Mouse (Mus musculus) myocyte (in vitro differentiated cells): ENCODE measurements around the gene R3hcc1l. TPM values are rescaled to one million over a fixed set of nuclear protein-coding genes. Genes with fewer than 3 reads are reported as not detected.

Experiments used
- H3K27me3 ChIP-seq: one replicate; pipeline ENCODE4 v1.6.1; 2011; ENCODE audit not compliant: control insufficient read depth, insufficient read depth, insufficient read length
- H3K36me3 ChIP-seq: one replicate; pipeline ENCODE4 v1.6.1; 2011; ENCODE audit not compliant: control insufficient read depth, insufficient read depth
- H3K4me2 ChIP-seq: one replicate; pipeline ENCODE4 v1.6.1; 2011; ENCODE audit warnings: low read depth, control low read depth
- H3K4me3 ChIP-seq: one replicate; pipeline ENCODE4 v1.5.1; 2011; ENCODE audit warnings: mild to moderate bottlenecking, control low read depth, moderate library complexity
- H3K79me2 ChIP-seq: one replicate; pipeline ENCODE4 v1.6.1; 2011; ENCODE audit not compliant: control insufficient read depth, insufficient read depth
- H3ac ChIP-seq: one replicate; pipeline ENCODE4 v1.6.1; 2011; ENCODE audit not compliant: control insufficient read depth, insufficient read length
- CEBPB ChIP-seq: IDR thresholded peaks from 2 replicates; pipeline ENCODE4 v1.6.1; 2011; ENCODE audit warnings: mild to moderate bottlenecking, moderate library complexity; ENCODE audit not compliant: poor library complexity, insufficient read depth, severe bottlenecking
- E2F4 ChIP-seq: IDR thresholded peaks from one replicate; pipeline ENCODE4 v1.6.1; 2011; ENCODE audit warnings: mild to moderate bottlenecking, control low read depth, moderate library complexity; ENCODE audit not compliant: insufficient read depth
- MAX ChIP-seq: IDR thresholded peaks from one replicate; pipeline ENCODE4 v1.6.1; 2011; ENCODE audit warnings: low read depth, mild to moderate bottlenecking, control low read depth
- MYOD1 ChIP-seq, 3 experiments: IDR thresholded peaks; one replicate each; pipeline ENCODE4 v1.6.1; 2011; ENCODE audit warnings: control low read depth in 2 of 3, low read depth in 2 of 3, mild to moderate bottlenecking in 2 of 3, moderate library complexity in 1 of 3; ENCODE audit not compliant: insufficient read length in 2 of 3, control insufficient read depth in 1 of 3
- MYOG ChIP-seq, 3 experiments: IDR thresholded peaks; one replicate each; pipeline ENCODE4 v1.6.1; 2011; ENCODE audit warnings: control low read depth in 2 of 3, low read depth in 2 of 3, mild to moderate bottlenecking in 2 of 3; ENCODE audit not compliant: insufficient read length in 2 of 3, control insufficient read depth in 1 of 3, insufficient read depth in 1 of 3
- POLR2A ChIP-seq: IDR thresholded peaks from one replicate; pipeline ENCODE4 v1.6.1; 2011; ENCODE audit warnings: low read depth, mild to moderate bottlenecking, control low read depth, moderate library complexity; ENCODE audit not compliant: insufficient read length
- POLR2AphosphoS2 ChIP-seq: IDR thresholded peaks from one replicate; pipeline ENCODE4 v1.6.1; 2011; ENCODE audit warnings: low read depth, control low read depth; ENCODE audit not compliant: insufficient read length
- REST ChIP-seq: IDR thresholded peaks from one replicate; pipeline ENCODE4 v1.6.1; 2011; ENCODE audit warnings: mild to moderate bottlenecking, control low read depth, moderate library complexity; ENCODE audit not compliant: insufficient read depth, insufficient read length
- SRF ChIP-seq: IDR thresholded peaks from one replicate; pipeline ENCODE4 v1.6.1; 2011; ENCODE audit warnings: low read depth; ENCODE audit not compliant: control insufficient read depth, insufficient read length
- TCF12 ChIP-seq: IDR thresholded peaks from one replicate; pipeline ENCODE4 v1.6.1; 2011; ENCODE audit warnings: mild to moderate bottlenecking, control low read depth; ENCODE audit not compliant: poor library complexity, insufficient read depth, severe bottlenecking
- TCF3 ChIP-seq: IDR thresholded peaks from one replicate; pipeline ENCODE4 v1.6.1; 2011; ENCODE audit warnings: low read depth, control low read depth; ENCODE audit not compliant: insufficient read length
- USF1 ChIP-seq: IDR thresholded peaks from one replicate; pipeline ENCODE4 v1.6.1; 2011; ENCODE audit warnings: low read depth, mild to moderate bottlenecking, control low read depth, moderate library complexity
- polyA plus RNA-seq: library from polyadenylated mRNA; unstranded; fragments of >200 nt; fragmentation: generic; extraction: Trizol; gene quantifications from one replicate; pipeline ENCODE4 v1.2.1, GENCODE M21; 2012; ENCODE audit warnings: missing spikeins

The R3hcc1l gene
- polyA plus RNA-seq = 3.8 TPM

DNA sequence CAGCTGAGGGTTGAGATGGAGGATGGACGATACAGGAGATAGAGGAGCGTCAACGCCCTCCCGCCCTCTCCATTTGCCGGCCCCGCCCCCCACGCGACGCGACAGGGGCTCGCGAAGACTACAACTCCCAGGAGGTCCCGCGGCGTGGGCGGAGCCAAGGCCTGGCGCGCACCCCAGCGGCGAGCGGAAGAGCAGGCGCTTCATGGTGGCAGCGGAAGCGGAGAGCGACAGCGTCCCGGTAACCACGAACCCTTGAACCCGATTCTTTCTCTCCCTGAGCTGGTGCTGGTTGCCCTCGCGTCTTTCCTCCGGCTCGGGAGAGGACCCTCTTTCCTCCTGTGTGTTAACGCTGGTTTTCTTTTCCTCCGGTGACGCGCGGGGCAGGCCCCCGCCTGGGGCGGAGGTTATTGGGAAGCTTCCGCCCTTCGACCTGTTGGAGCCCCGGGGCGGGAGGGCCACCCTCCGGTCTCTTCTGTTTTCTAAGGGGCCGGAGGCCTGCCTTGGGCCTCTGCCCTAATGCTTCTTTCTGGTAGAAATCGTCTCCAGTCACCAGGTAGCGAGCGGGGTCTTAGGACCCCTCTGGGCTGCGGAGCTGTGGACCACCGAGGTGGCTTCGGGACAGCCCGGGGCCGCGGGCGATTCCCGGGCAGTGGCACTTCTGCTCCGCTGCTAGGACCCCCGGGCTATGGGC is at the start of gene R3hcc1l:
Gene R3hcc1l, plus strand, starts transcription at position 140 of the 691 bp plus-strand sequence.
- H3K79me2 ChIP-seq = peaks cover 38% of the 10 kb centered on the region
- H3K4me3 ChIP-seq = peak within 1 kb of the TSS; percentile 84
- peak within 1 kb of the TSS; percentile 7 for H3ac ChIP-seq
- H3K27me3 ChIP-seq = no peaks in the 10 kb centered on the region
- TF ChIP-seq E2F4 (no peak), TCF12 (no peak), USF1 (no peak), SRF (peak; percentile 57), POLR2A (peak; percentile 88), MYOG (IDR thresholded peaks at IDR 0.05; ENCODE audit: control insufficient read depth in 1 of 3, insufficient read depth in 1 of 3, insufficient read length in 2 of 3, low read depth in 2 of 3) (peak in 1 of 3 experiments; percentile 30), POLR2AphosphoS2 (peak; percentile 81)
- H3K4me2 ChIP-seq = peak within 1 kb of the TSS; percentile 100
- no peaks in the 10 kb centered on the region for H3K36me3 ChIP-seq

DNA sequence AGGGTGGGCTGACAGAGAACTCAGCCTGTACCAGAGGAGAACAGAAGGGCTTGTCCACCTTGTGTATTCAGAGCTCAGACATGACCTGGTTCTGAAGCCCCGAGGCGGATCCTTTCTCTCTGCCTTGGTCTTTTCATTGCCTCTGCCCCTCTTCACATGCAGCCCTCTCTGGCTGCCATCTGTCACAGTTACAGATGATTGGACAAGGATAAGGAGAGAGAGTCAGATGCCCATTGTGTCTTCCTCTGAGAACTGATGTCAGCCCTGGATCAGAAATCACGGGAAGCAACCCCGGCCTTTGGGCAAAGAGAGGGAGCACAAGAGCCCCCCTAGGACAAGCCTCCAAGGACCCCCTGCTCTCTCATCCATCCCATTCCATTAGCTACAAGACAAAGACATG is 47.0 kb upstream of the R3hcc1l start:
- H3K36me3 ChIP-seq = no peaks in the 10 kb centered on the region
- no peak overlapping the region for H3K4me2 ChIP-seq
- H3K79me2 ChIP-seq = no peaks in the 10 kb centered on the region
- H3K4me3 ChIP-seq = no peak overlapping the region
- H3K27me3 ChIP-seq = no peaks in the 10 kb centered on the region
- TF ChIP-seq MAX = no peak
- TF ChIP-seq TCF3 = no peak
- TF ChIP-seq REST = no peak
- no peak for TF ChIP-seq TCF12
- no peak for TF ChIP-seq MYOG (IDR thresholded peaks at IDR 0.05; ENCODE audit: control insufficient read depth in 1 of 3, insufficient read depth in 1 of 3, insufficient read length in 2 of 3, low read depth in 2 of 3)
- TF ChIP-seq E2F4 = no peak
- TF ChIP-seq USF1 = no peak
- TF ChIP-seq POLR2AphosphoS2 = no peak
- no peak for TF ChIP-seq SRF
- TF ChIP-seq MYOD1 (IDR thresholded peaks at IDR 0.05; ENCODE audit: control insufficient read depth in 1 of 3, insufficient read length in 2 of 3, low read depth in 2 of 3) = no peak
- no peak for TF ChIP-seq POLR2A
- no peak for TF ChIP-seq CEBPB
- H3ac ChIP-seq = no peak overlapping the region

DNA sequence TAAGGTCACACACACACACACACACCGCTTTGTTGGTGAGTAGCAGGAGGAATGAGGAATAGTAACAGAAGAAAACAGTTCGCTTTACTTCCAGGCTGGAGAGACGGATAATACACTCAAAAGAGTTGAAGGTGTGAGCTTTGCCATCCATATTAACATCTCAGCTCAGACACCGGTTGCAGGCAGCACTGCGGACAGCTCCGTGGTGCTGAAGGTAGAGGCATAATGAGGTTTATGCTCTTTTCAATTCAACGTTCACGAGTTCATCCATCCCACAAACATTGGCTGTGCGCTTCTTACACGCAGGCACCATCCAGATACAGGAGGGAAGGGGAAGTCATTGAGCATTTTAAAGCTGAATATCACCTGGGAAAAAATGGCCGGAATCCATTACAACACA is 45.7 kb upstream of the R3hcc1l start:
- H3K4me3 ChIP-seq = no peak overlapping the region
- no peaks in the 10 kb centered on the region for H3K27me3 ChIP-seq
- TF ChIP-seq POLR2AphosphoS2 (no peak), MAX (no peak), REST (peak; percentile 90)
- H3K36me3 ChIP-seq = no peaks in the 10 kb centered on the region
- H3K79me2 ChIP-seq = no peaks in the 10 kb centered on the region
- no peak overlapping the region for H3ac ChIP-seq
- H3K4me2 ChIP-seq = no peak overlapping the region

DNA sequence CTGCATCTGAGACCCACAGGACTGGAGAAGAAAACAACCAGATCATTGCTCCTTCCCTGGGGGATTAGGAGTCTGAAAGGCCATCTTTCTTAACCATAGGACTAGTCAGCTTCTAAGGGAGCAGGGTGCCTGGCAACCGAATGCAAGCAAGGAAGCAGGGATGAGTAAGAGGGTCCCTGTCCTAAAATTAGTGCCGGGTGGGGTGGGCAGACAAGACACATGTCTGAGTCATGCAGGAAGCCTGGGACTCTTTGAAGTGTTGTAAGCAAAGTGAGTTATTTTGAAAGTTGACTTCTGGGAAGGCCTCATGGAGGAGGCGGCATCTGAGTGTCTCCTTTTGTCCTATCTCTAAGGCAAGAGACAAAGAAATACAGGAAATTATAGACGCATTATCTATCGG is 40.8 kb upstream of the R3hcc1l start:
- H3K36me3 ChIP-seq = no peaks in the 10 kb centered on the region
- no peak overlapping the region for H3K4me2 ChIP-seq
- no peak overlapping the region for H3K4me3 ChIP-seq
- H3ac ChIP-seq = no peak overlapping the region
- no peak for TF ChIP-seq CEBPB
- no peak for TF ChIP-seq MAX
- no peak for TF ChIP-seq TCF12
- no peak for TF ChIP-seq TCF3
- TF ChIP-seq MYOG (IDR thresholded peaks at IDR 0.05; ENCODE audit: control insufficient read depth in 1 of 3, insufficient read depth in 1 of 3, insufficient read length in 2 of 3, low read depth in 2 of 3) = no peak
- TF ChIP-seq POLR2AphosphoS2 = no peak
- no peak for TF ChIP-seq SRF
- no peak for TF ChIP-seq REST
- no peak for TF ChIP-seq POLR2A
- no peak for TF ChIP-seq MYOD1 (IDR thresholded peaks at IDR 0.05; ENCODE audit: control insufficient read depth in 1 of 3, insufficient read length in 2 of 3, low read depth in 2 of 3)
- no peak for TF ChIP-seq USF1
- no peak for TF ChIP-seq E2F4
- no peaks in the 10 kb centered on the region for H3K27me3 ChIP-seq
- H3K79me2 ChIP-seq = no peaks in the 10 kb centered on the region

DNA sequence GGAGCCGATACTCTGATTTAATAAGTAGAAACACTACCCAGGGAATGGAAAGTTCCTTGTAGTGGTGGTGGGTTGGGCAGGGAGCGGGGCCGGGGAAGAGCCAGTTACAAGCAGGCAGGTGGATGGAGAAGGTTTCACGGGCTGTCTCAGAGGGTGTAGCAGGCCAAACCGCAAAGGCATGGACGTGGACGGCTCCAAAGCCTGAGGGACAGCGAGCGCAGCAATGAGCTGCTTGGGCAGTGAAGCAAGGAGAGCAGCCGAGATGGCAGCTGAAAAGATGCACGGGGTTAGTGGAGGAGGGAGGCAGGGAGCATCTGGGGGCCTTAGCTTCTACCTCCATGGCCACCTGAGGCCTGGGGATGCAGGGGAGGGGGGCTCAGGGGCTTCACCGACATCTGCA is 40.3 kb upstream of the R3hcc1l start:
- no peak for TF ChIP-seq MAX
- no peak for TF ChIP-seq MYOD1 (IDR thresholded peaks at IDR 0.05; ENCODE audit: control insufficient read depth in 1 of 3, insufficient read length in 2 of 3, low read depth in 2 of 3)
- TF ChIP-seq E2F4 = no peak
- no peak overlapping the region for H3K4me2 ChIP-seq
- H3K79me2 ChIP-seq = no peaks in the 10 kb centered on the region
- H3K36me3 ChIP-seq = no peaks in the 10 kb centered on the region
- H3K4me3 ChIP-seq = no peak overlapping the region
- no peak overlapping the region for H3ac ChIP-seq
- H3K27me3 ChIP-seq = no peaks in the 10 kb centered on the region
